Mouse (Mus musculus): ENCODE data around the gene Retreg1.

DNA sequence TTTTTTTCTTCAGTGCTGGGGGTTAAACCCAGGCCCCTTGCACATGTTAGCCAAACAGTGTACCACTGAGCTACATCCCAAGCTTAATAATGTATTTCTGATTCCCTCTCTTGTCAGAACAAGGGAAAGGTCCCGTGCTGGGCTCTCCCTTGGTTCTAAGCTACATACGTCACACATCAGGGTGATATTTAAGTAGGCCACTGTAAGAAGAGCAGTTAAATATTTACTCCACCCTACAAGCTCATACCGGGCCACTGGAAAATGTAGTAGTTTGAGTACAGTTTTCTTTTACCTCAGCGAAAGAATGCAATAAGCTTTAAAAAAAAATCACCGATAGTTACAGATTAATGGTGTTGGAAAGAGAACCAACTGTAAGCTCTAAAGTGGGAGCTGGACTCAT is 46.9 kb downstream of the Retreg1 start:
- TF ChIP-seq POLR2A (IDR thresholded peaks at IDR 0.05; ENCODE audit: low read depth, low read length) (no peak), ZNF384 (IDR thresholded peaks at IDR 0.05; ENCODE audit: low read depth, low read length) (no peak), TBP (conservative IDR thresholded peaks at IDR 0.05; ENCODE audit: low read depth, low read length) (no peak), CTCF (conservative IDR thresholded peaks at IDR 0.05 in 1 of 2, IDR thresholded peaks at IDR 0.05 in 1 of 2; ENCODE audit: low read depth in 2 of 2, low read length in 2 of 2) (no peak), MYC (IDR thresholded peaks at IDR 0.05; ENCODE audit: low read depth, low read length) (no peak), MEF2A (IDR thresholded peaks at IDR 0.05; ENCODE audit: borderline replicate concordance, low read depth, low read length) (no peak), JUND (conservative IDR thresholded peaks at IDR 0.05; ENCODE audit: low read depth, low read length) (no peak), MAX (IDR thresholded peaks at IDR 0.05; ENCODE audit: low read length) (no peak), NRF1 (IDR thresholded peaks at IDR 0.05; ENCODE audit: low read depth, low read length) (no peak), CHD2 (IDR thresholded peaks at IDR 0.05; ENCODE audit: low read length) (no peak), SMC3 (IDR thresholded peaks at IDR 0.05; ENCODE audit: low read depth, low read length) (no peak), POLR2AphosphoS2 (IDR thresholded peaks at IDR 0.05; ENCODE audit: low read depth, low read length) (no peak), ETS1 (conservative IDR thresholded peaks at IDR 0.05; ENCODE audit: low read depth, low read length) (no peak), MXI1 (IDR thresholded peaks at IDR 0.05; ENCODE audit: low read depth, low read length) (no peak)
